Mouse (Mus musculus) lung, postnatal 0 days (tissue): Measurements from ENCODE around the gene Gm10577.

Experiments
- CTCF ChIP-seq: IDR thresholded peaks from 2 replicates; pipeline ENCODE4 v1.5.1; 2016; ENCODE audit warnings: antibody characterized with exemption, mild to moderate bottlenecking
- EP300 ChIP-seq: IDR thresholded peaks from 2 replicates; pipeline ENCODE4 v1.6.1; 2016; ENCODE audit warnings: antibody characterized with exemption, mild to moderate bottlenecking, control low read depth

DNA sequence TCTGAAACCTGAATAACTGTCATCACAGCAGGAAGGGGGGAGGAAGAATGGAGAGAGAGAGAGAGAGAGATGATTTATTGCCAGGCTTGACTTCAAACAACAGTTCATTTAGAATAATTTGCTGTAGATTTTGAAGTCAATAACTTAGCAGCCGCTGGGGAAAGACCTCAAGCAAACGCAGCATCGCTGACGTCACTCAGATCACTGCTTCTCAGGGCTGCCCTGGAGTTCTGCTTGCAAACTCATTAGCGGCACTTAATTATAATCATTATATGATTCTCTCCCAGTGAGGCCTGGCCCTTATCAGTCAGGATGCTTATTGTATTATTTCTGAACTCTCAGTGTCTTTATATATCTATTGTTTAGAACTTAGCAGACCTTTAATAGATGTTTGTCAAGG is 45.9 kb upstream of the Gm10577 start:
- TF ChIP-seq CTCF, result no peak
- TF ChIP-seq EP300, result no peak
